Mouse (Mus musculus): ENCODE measurements around the gene Gm45717.

Gm45717 gene

GRCm38 (mm10) chr7:140967862-140968591 lies 12.3 kb upstream of the Gm45717 start:
- no peak for DNase-seq

GRCm38 (mm10) chr7:140966921-140967320 lies 11.2 kb upstream of the Gm45717 start, which contains the start of gene Ifitm1:
Ifitm1 (plus strand) TSS chr7:140967221.
- no peak for DNase-seq

GRCm38 (mm10) chr7:140962733-140963132 lies 7.0 kb upstream of the Gm45717 start:
- no peak for DNase-seq

- no peak for DNase-seq
Measured at GRCm38 (mm10) chr7:140961416-140961815, 5.7 kb upstream of the Gm45717 start.

GRCm38 (mm10) chr7:140960026-140960425 lies 4.3 kb upstream of the Gm45717 start:
- DNase-seq: no peak

GRCm38 (mm10) chr7:140959181-140959901 lies 3.6 kb upstream of the Gm45717 start:
- DNase-seq: peak; percentile 40 to 50

- no peak for DNase-seq
Measured at GRCm38 (mm10) chr7:140956556-140956869, 776 bp upstream of the Gm45717 start.

GRCm38 (mm10) chr7:140955342-140955741 lies 395 bp downstream of the Gm45717 start:
- DNase-seq: no peak

- no peak for DNase-seq
Measured at GRCm38 (mm10) chr7:140954733-140955071, 1.0 kb downstream of the Gm45717 start.

GRCm38 (mm10) chr7:140953800-140954732 lies 1.7 kb downstream of the Gm45717 start:
- peak; percentile 41 to 42 for DNase-seq

- no peak for DNase-seq
Measured at GRCm38 (mm10) chr7:140953133-140953532, 2.6 kb downstream of the Gm45717 start.

GRCm38 (mm10) chr7:140952441-140952840 lies 3.3 kb downstream of the Gm45717 start:
- DNase-seq: no peak

GRCm38 (mm10) chr7:140951765-140952164 lies 4.0 kb downstream of the Gm45717 start:
- DNase-seq: no peak

GRCm38 (mm10) chr7:140951051-140951450 lies 4.7 kb downstream of the Gm45717 start:
- no peak for DNase-seq

- no peak for DNase-seq
Measured at GRCm38 (mm10) chr7:140949824-140950530, 5.8 kb downstream of the Gm45717 start, which contains the start of gene Ifitm5. Ifitm5 (minus strand) TSS chr7:140950291.

GRCm38 (mm10) chr7:140949255-140949654 lies 6.5 kb downstream of the Gm45717 start:
- DNase-seq: no peak

- no peak for DNase-seq
Measured at GRCm38 (mm10) chr7:140948161-140948560, 7.6 kb downstream of the Gm45717 start.

- DNase-seq: no peak
Measured at GRCm38 (mm10) chr7:140946980-140947379, 8.8 kb downstream of the Gm45717 start.

GRCm38 (mm10) chr7:140946311-140946710 lies 9.4 kb downstream of the Gm45717 start:
- no peak for DNase-seq

- DNase-seq: no peak
Measured at GRCm38 (mm10) chr7:140945247-140945646, 10.5 kb downstream of the Gm45717 start.

- DNase-seq: no peak
Measured at GRCm38 (mm10) chr7:140944236-140944635, 11.5 kb downstream of the Gm45717 start.

GRCm38 (mm10) chr7:140943356-140943755 lies 12.4 kb downstream of the Gm45717 start:
- no peak for DNase-seq

- DNase-seq: no peak
Measured at GRCm38 (mm10) chr7:140942811-140943210, 12.9 kb downstream of the Gm45717 start.
